Mouse (Mus musculus): ENCODE measurements around the gene Pard3b.

The Pard3b gene

DNA sequence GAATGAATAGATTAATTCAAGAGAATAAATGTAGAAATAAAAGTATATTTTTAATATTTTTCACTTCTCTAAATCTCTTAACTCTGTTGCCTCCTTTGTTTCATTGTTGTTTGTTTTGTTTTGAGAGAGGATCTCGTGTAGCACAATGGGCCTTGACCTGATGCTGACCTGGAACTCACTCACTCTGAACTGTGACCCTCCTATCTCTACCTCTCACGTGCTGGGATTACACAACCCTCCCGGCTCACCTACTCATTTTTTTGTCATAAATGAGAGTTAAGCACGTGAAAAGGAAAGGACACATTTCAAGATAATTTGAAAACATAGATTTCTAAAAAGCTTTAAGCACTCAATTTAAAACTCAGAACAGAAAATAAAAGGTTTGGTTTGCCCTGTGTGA is 928.0 kb downstream of the Pard3b start:
- H3K36me3 ChIP-seq (ENCODE audit: insufficient read depth, low read length): no peaks in the 10 kb centered on the region
- H3K4me3 ChIP-seq (replicated peaks; ENCODE audit: low read length): no peak overlapping the region
- no peak for TF ChIP-seq NANOG (IDR thresholded peaks at IDR 0.05; ENCODE audit: borderline replicate concordance, low read length)
- no peak for TF ChIP-seq CTCF (conservative IDR thresholded peaks at IDR 0.05; ENCODE audit: low read length)
- TF ChIP-seq POU5F1 (IDR thresholded peaks at IDR 0.05; ENCODE audit: borderline replicate concordance, low read length): no peak
- no peaks in the 10 kb centered on the region for H3K27me3 ChIP-seq (ENCODE audit: insufficient read depth, low read length)
- H3K9me3 ChIP-seq (ENCODE audit: low read length): peaks cover 19% of the 10 kb centered on the region
- H3K4me1 ChIP-seq (replicated peaks; ENCODE audit: low read depth, low read length): peaks cover 26% of the 10 kb centered on the region

DNA sequence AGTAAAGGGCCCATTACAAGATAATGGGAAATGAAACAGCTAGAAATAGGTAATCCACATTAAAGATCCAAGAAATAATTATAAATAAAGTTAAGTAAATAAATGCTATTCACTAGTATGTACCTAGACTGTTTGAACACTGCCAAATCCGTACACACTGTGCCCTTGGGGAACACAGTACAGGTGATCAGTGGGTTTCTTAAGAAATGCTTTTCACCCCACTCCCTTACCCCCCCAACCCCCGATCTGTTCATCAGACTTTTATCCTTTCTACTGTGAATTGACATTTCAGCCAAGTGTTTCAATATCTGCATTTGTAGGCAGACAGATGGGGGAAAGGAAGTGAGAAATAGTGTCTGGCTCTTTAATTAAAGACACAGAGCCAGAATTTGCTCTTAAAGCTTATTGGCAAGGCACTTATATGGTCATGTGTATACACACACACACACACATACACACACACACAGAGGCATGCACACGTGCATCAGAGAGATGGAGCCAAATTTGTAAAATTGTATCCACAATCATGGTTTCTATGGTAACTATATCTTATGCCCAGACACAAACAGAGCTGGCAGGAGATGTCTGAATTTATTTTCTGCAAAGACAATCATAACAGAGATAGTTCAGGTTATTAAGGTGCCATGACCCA is 938.4 kb downstream of the Pard3b start:
- Histone ChIP-seq H3K27me3 (ENCODE audit: insufficient read depth, low read length) (no peaks in the 10 kb centered on the region), H3K36me3 (ENCODE audit: insufficient read depth, low read length) (no peaks in the 10 kb centered on the region), H3K4me1 (replicated peaks; ENCODE audit: low read depth, low read length) (no peaks in the 10 kb centered on the region), H3K9me3 (ENCODE audit: low read length) (peaks cover 2% of the 10 kb centered on the region; the same call in 1 of the 2 replicates), H3K4me3 (replicated peaks; ENCODE audit: low read length) (no peak overlapping the region)
- TF ChIP-seq NANOG (IDR thresholded peaks at IDR 0.05; ENCODE audit: borderline replicate concordance, low read length) (no peak), CTCF (conservative IDR thresholded peaks at IDR 0.05; ENCODE audit: low read length) (no peak), POU5F1 (IDR thresholded peaks at IDR 0.05; ENCODE audit: borderline replicate concordance, low read length) (no peak)

DNA sequence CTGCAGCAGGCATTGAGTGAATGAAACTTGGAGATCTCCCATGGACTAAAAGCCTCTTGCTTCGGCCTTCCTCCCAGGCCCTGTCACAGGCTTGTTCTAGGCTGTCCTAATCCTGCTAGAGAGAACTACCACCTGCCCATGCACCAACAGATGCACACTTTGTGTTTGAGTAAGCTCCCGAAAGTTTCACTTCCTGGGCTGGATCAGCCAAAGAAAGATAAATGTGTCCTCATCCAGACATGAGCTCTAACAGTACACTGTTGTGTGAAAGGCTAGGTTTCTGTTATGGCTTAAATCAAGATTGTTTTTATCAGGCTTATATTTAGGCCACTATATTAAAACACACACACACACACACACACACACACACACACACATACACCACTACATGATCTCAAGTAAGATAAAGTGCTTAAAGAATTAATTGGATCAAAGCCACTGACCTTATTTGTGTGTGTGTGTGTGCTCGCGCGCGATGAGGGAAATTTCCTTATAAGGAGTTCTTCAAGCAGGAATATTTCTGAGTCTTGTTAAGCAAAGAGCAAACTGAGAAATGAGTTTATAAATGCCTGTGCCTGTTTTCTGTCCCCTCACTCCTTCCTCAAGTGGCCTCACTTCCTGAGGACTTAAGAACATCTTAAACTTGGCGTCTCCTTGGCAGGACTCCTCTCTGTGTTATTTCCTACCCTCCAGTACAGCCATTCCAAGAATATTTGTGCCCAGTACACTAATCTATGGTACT is 940.6 kb downstream of the Pard3b start:
- no peaks in the 10 kb centered on the region; the same call in 1 of the 2 replicates for H3K27me3 ChIP-seq (ENCODE audit: insufficient read depth, low read length)
- H3K4me1 ChIP-seq (replicated peaks; ENCODE audit: low read depth, low read length): no peaks in the 10 kb centered on the region
- H3K9me3 ChIP-seq (ENCODE audit: low read length): no peaks in the 10 kb centered on the region
- H3K36me3 ChIP-seq (ENCODE audit: insufficient read depth, low read length): no peaks in the 10 kb centered on the region
- no peak for TF ChIP-seq CTCF (conservative IDR thresholded peaks at IDR 0.05; ENCODE audit: low read length)
- no peak for TF ChIP-seq NANOG (IDR thresholded peaks at IDR 0.05; ENCODE audit: borderline replicate concordance, low read length)
- TF ChIP-seq POU5F1 (IDR thresholded peaks at IDR 0.05; ENCODE audit: borderline replicate concordance, low read length): no peak
- no peak overlapping the region for H3K4me3 ChIP-seq (replicated peaks; ENCODE audit: low read length)

DNA sequence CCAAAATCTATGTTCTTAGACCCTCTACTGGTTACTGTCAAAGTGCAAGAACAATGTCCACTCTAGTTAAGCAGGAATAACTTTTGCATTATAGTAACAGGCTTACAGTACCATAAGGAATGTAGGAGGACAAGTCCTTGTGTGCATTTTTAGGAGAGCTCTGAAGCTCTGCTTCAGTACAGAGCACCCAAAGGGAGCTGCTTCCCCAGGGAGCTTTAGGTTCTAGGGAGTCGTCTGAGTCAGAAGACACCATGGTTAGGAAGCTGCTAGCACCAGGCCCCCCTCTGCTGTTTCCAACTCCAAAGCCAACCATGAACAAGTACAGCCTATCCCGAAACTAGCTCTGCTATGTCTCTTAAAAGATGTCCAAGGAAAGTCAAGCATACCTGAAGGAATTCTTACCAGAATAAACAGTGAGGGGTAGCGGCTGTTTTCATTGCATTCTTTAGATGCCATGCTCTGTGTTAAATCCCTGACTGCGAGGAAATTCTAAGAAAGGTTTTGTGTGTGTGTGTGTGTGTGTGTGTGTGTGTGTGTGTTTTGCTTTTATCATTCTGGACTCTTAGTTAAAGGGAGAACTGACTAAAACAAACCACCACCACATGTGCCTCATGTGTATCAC is 941.8 kb downstream of the Pard3b start:
- no peak for TF ChIP-seq NANOG (IDR thresholded peaks at IDR 0.05; ENCODE audit: borderline replicate concordance, low read length)
- no peaks in the 10 kb centered on the region; the same call in 1 of the 2 replicates for H3K27me3 ChIP-seq (ENCODE audit: insufficient read depth, low read length)
- no peaks in the 10 kb centered on the region for H3K9me3 ChIP-seq (ENCODE audit: low read length)

DNA sequence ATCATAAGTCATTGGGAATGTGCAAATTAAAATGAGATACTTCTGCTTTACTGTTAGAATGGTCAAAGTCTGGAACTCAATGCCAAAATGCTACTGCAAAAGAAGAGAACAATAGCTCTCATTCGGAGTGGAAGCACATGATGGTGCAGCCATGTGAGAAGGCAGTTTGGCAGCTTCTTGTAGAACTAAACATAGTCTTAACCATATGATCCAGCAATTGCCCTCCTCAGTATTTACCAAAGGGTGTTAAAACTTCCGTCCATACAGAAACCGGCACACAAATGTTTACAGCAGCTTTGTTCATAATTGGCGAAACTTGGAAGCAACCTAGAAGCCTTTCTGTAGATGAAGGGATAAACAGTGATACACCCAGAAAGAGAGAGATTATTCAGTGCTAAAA is 943.9 kb downstream of the Pard3b start:
- no peak overlapping the region for H3K4me3 ChIP-seq (replicated peaks; ENCODE audit: low read length)
- no peaks in the 10 kb centered on the region for H3K36me3 ChIP-seq (ENCODE audit: insufficient read depth, low read length)
- no peak for TF ChIP-seq CTCF (conservative IDR thresholded peaks at IDR 0.05; ENCODE audit: low read length)
- TF ChIP-seq NANOG (IDR thresholded peaks at IDR 0.05; ENCODE audit: borderline replicate concordance, low read length): no peak
- TF ChIP-seq POU5F1 (IDR thresholded peaks at IDR 0.05; ENCODE audit: borderline replicate concordance, low read length): no peak
- H3K9me3 ChIP-seq (ENCODE audit: low read length): no peaks in the 10 kb centered on the region
- H3K4me1 ChIP-seq (replicated peaks; ENCODE audit: low read depth, low read length): no peaks in the 10 kb centered on the region
- H3K27me3 ChIP-seq (ENCODE audit: insufficient read depth, low read length): no peaks in the 10 kb centered on the region; the same call in 1 of the 2 replicates

More for the DNA sequence above, 941.8 kb downstream of the Pard3b start:
- no peaks in the 10 kb centered on the region for H3K4me1 ChIP-seq (replicated peaks; ENCODE audit: low read depth, low read length)
- no peak overlapping the region for H3K4me3 ChIP-seq (replicated peaks; ENCODE audit: low read length)
- no peaks in the 10 kb centered on the region for H3K36me3 ChIP-seq (ENCODE audit: insufficient read depth, low read length)

DNA sequence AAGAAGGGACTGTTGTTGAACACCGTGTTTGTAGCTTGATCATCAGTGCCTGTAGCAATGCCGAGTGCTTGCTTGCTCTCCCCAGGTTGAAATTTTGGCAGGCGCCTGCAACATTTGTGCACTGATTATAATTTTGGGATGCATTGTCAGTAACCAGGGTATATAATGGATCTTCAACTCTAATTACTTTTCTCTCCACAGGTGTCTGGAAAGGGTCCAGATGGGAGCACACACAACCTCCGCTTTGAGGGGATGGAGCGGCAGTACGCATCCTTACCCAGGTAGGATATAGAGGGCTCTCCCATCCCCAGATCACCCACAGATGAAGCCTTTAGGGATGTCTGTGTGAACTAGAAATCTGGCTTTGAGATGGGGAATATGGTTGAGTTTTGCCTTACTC is 948.9 kb downstream of the Pard3b start:
- TF ChIP-seq POU5F1 (IDR thresholded peaks at IDR 0.05; ENCODE audit: borderline replicate concordance, low read length): no peak
- no peak for TF ChIP-seq NANOG (IDR thresholded peaks at IDR 0.05; ENCODE audit: borderline replicate concordance, low read length)
- no peak for TF ChIP-seq CTCF (conservative IDR thresholded peaks at IDR 0.05; ENCODE audit: low read length)
- Histone ChIP-seq H3K4me3 (replicated peaks; ENCODE audit: low read length) (no peak overlapping the region), H3K27me3 (ENCODE audit: insufficient read depth, low read length) (no peaks in the 10 kb centered on the region; the same call in 1 of the 2 replicates), H3K9me3 (ENCODE audit: low read length) (no peaks in the 10 kb centered on the region), H3K36me3 (ENCODE audit: insufficient read depth, low read length) (no peaks in the 10 kb centered on the region), H3K4me1 (replicated peaks; ENCODE audit: low read depth, low read length) (no peaks in the 10 kb centered on the region)

DNA sequence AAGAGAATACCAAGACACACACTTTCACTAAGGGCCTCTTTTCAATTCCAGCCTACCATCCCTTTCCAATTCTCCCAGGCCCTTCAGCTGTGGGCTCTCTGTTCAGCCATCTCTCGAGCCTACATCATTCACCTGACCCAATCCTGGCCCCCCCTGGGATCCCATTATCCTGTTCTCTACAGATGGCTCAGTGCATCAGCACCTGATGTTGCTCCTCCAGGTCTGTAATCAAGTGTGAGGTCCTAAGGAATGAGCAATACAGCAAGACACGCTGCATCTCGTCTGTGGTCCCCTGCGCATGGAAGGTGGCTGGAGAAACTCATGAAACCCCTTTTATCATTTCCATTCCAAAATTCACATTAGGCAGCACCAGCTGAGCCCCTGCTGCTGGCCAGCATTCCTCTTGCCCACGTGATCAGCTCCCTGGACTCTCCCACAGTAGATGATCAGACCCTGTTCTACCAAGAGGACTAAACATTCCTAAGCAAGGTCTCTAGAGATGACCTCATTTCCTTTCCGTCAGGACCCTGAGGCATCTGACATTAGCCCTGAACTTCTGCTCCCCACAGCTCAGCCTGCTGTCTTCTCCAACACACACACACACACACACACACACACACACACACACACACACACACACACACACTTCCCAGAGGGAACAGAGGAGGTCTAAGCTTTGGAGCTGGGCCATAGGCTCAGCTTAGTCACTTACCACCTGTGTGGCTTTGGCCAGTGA is 952.8 kb downstream of the Pard3b start:
- Histone ChIP-seq H3K36me3 (ENCODE audit: insufficient read depth, low read length) (no peaks in the 10 kb centered on the region), H3K9me3 (ENCODE audit: low read length) (no peaks in the 10 kb centered on the region), H3K4me1 (replicated peaks; ENCODE audit: low read depth, low read length) (no peaks in the 10 kb centered on the region), H3K4me3 (replicated peaks; ENCODE audit: low read length) (no peak overlapping the region), H3K27me3 (ENCODE audit: insufficient read depth, low read length) (no peaks in the 10 kb centered on the region)
- TF ChIP-seq NANOG (IDR thresholded peaks at IDR 0.05; ENCODE audit: borderline replicate concordance, low read length) (no peak), CTCF (conservative IDR thresholded peaks at IDR 0.05; ENCODE audit: low read length) (no peak), POU5F1 (IDR thresholded peaks at IDR 0.05; ENCODE audit: borderline replicate concordance, low read length) (no peak)

DNA sequence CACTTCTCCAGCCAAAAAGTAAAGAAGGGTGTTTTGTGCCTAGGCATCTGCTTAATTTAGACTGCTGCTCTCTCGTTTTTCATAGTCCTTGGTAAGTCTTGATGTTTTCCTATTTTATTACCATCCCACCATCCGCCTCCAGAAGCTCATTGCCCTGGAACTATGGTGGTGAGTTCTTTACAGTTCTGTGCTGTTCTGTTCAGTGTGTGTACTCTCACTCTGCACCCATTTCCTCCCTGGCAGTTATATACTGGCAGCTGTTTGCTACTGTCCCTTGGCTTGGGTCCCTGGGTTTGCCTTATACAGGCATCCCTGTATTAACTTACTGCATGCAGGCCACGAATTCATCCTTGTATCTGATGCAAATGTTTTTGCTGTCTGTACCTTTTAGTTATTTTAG is 956.8 kb downstream of the Pard3b start:
- H3K9me3 ChIP-seq (ENCODE audit: low read length): no peaks in the 10 kb centered on the region
- H3K36me3 ChIP-seq (ENCODE audit: insufficient read depth, low read length): no peaks in the 10 kb centered on the region
- H3K27me3 ChIP-seq (ENCODE audit: insufficient read depth, low read length): no peaks in the 10 kb centered on the region
- H3K4me3 ChIP-seq (replicated peaks; ENCODE audit: low read length): no peak overlapping the region
- no peaks in the 10 kb centered on the region for H3K4me1 ChIP-seq (replicated peaks; ENCODE audit: low read depth, low read length)
- TF ChIP-seq POU5F1 (IDR thresholded peaks at IDR 0.05; ENCODE audit: borderline replicate concordance, low read length) (no peak), CTCF (conservative IDR thresholded peaks at IDR 0.05; ENCODE audit: low read length) (no peak), NANOG (IDR thresholded peaks at IDR 0.05; ENCODE audit: borderline replicate concordance, low read length) (no peak)
